Mouse (Mus musculus): ENCODE data around the gene Tbcd.

- no peak for TF ChIP-seq CTCF (IDR thresholded peaks at IDR 0.05; ENCODE audit: low read depth, low read length)
- no peak for TF ChIP-seq POLR2A (IDR thresholded peaks at IDR 0.05; ENCODE audit: extremely low read depth, insufficient read depth, low read length)
These were observed 178.7 kb downstream of the Tbcd start for GRCm38 (mm10) chr11:121630406-121630805.
